Mouse (Mus musculus): ENCODE data around the gene Pik3c2g. TPM values are rescaled to one million over a fixed set of nuclear protein-coding genes. Genes with fewer than 3 reads are reported as not detected.

Pik3c2g gene
- total and polyA plus RNA-seq, 3 experiments = not detected

GRCm38 (mm10) chr6:139838713-139839112 is 251.7 kb downstream of the Pik3c2g start:
- H3K4me1 ChIP-seq (ENCODE audit: control insufficient read depth in 1 of 2, insufficient read depth in 2 of 2, low read length in 2 of 2) = no peaks in the 10 kb centered on the region
- no peak for TF ChIP-seq ZKSCAN1 (IDR thresholded peaks at IDR 0.05; ENCODE audit: low read depth, low read length)
- no peak for TF ChIP-seq MYC (IDR thresholded peaks at IDR 0.05; ENCODE audit: low read depth, low read length)
- TF ChIP-seq ELF1 (IDR thresholded peaks at IDR 0.05; ENCODE audit: low read depth, low read length) = no peak
- no peak for TF ChIP-seq ZNF384 (IDR thresholded peaks at IDR 0.05; ENCODE audit: low read depth, low read length)
- no peak for TF ChIP-seq CTCF (IDR thresholded peaks at IDR 0.05 in 2 of 3, conservative IDR thresholded peaks at IDR 0.05 in 1 of 3; ENCODE audit: control insufficient read depth in 1 of 3, insufficient read depth in 1 of 3, low read depth in 2 of 3, low read length in 3 of 3, poor library complexity in 1 of 3, severe bottlenecking in 1 of 3)
- TF ChIP-seq BHLHE40 (IDR thresholded peaks at IDR 0.05; ENCODE audit: borderline replicate concordance, low read depth, low read length) = no peak
- no peak for TF ChIP-seq JUND (IDR thresholded peaks at IDR 0.05; ENCODE audit: low read depth, low read length)
- TF ChIP-seq MXI1 (IDR thresholded peaks at IDR 0.05; ENCODE audit: low read depth, low read length) = no peak
- no peak for TF ChIP-seq ZC3H11A (IDR thresholded peaks at IDR 0.05; ENCODE audit: low read depth, low read length)
- no peak for TF ChIP-seq MEF2A (IDR thresholded peaks at IDR 0.05; ENCODE audit: extremely low read depth, insufficient replicate concordance, low read depth, low read length, poor library complexity, severe bottlenecking)
- TF ChIP-seq TBP (IDR thresholded peaks at IDR 0.05; ENCODE audit: low read depth, low read length) = no peak
- no peak for TF ChIP-seq KAT2A (conservative IDR thresholded peaks at IDR 0.05; ENCODE audit: low read depth, low read length)
- no peak for TF ChIP-seq CHD2 (IDR thresholded peaks at IDR 0.05; ENCODE audit: low read length)
- H3K27me3 ChIP-seq (ENCODE audit: control insufficient read depth in 1 of 2, insufficient read depth in 2 of 2, low read length in 2 of 2) = no peaks in the 10 kb centered on the region
- no peaks in the 10 kb centered on the region for H3K79me2 ChIP-seq (ENCODE audit: control insufficient read depth, insufficient read depth, low read length, poor library complexity)
- H3K36me3 ChIP-seq (ENCODE audit: control insufficient read depth in 1 of 2, insufficient read depth in 2 of 2, low read length in 2 of 2) = no peaks in the 10 kb centered on the region
- H3K9ac ChIP-seq (ENCODE audit: control insufficient read depth, low read depth, low read length, poor library complexity, severe bottlenecking) = no peak overlapping the region
- no peak overlapping the region for H3K4me3 ChIP-seq (ENCODE audit: control insufficient read depth in 1 of 2, insufficient read depth in 1 of 2, low read depth in 2 of 2, low read length in 2 of 2)
- H3K9me3 ChIP-seq (replicated peaks; ENCODE audit: insufficient read depth, low read length) = no peaks in the 10 kb centered on the region
- DNase-seq (ENCODE audit: low read depth, low spot score) = no peak
- H3K27ac ChIP-seq (ENCODE audit: control insufficient read depth, low read depth, low read length) = no peak overlapping the region

- H3K36me3 ChIP-seq (ENCODE audit: control insufficient read depth in 1 of 2, insufficient read depth in 2 of 2, low read length in 2 of 2) = no peaks in the 10 kb centered on the region
- H3K9ac ChIP-seq (ENCODE audit: control insufficient read depth, low read depth, low read length, poor library complexity, severe bottlenecking) = no peak overlapping the region
- no peak for DNase-seq (ENCODE audit: low read depth, low spot score)
- H3K4me3 ChIP-seq (ENCODE audit: control insufficient read depth in 1 of 2, insufficient read depth in 1 of 2, low read depth in 2 of 2, low read length in 2 of 2) = no peak overlapping the region
- H3K79me2 ChIP-seq (ENCODE audit: control insufficient read depth, insufficient read depth, low read length, poor library complexity) = no peaks in the 10 kb centered on the region
- no peaks in the 10 kb centered on the region for H3K9me3 ChIP-seq (replicated peaks; ENCODE audit: insufficient read depth, low read length)
- TF ChIP-seq ZMIZ1 (IDR thresholded peaks at IDR 0.05; ENCODE audit: low read depth, low read length) = no peak
- TF ChIP-seq SIN3A (IDR thresholded peaks at IDR 0.05; ENCODE audit: low read length) = no peak
- TF ChIP-seq UBTF (IDR thresholded peaks at IDR 0.05; ENCODE audit: borderline replicate concordance, insufficient read depth, low read depth, low read length) = no peak
- TF ChIP-seq BHLHE40 (IDR thresholded peaks at IDR 0.05; ENCODE audit: borderline replicate concordance, low read depth, low read length) = no peak
- no peak for TF ChIP-seq USF2 (IDR thresholded peaks at IDR 0.05; ENCODE audit: borderline replicate concordance in 1 of 2, insufficient read depth in 1 of 2, low read depth in 1 of 2, low read length in 2 of 2)
- TF ChIP-seq CHD2 (IDR thresholded peaks at IDR 0.05; ENCODE audit: low read length) = no peak
- no peak for TF ChIP-seq ZC3H11A (IDR thresholded peaks at IDR 0.05; ENCODE audit: low read depth, low read length)
- no peak for TF ChIP-seq ETS1 (IDR thresholded peaks at IDR 0.05; ENCODE audit: low read depth, low read length)
- TF ChIP-seq MXI1 (IDR thresholded peaks at IDR 0.05; ENCODE audit: low read depth, low read length) = no peak
- no peak for TF ChIP-seq GATA1 (IDR thresholded peaks at IDR 0.05; ENCODE audit: low read depth, low read length)
- no peak for TF ChIP-seq ZNF384 (IDR thresholded peaks at IDR 0.05; ENCODE audit: low read depth, low read length)
- no peak for TF ChIP-seq KAT2A (conservative IDR thresholded peaks at IDR 0.05; ENCODE audit: low read depth, low read length)
- no peak for TF ChIP-seq MAZ (IDR thresholded peaks at IDR 0.05; ENCODE audit: low read depth, low read length)
- TF ChIP-seq POLR2AphosphoS5 (IDR thresholded peaks at IDR 0.05; ENCODE audit: borderline replicate concordance, low read depth, low read length) = no peak
- TF ChIP-seq EP300 (IDR thresholded peaks at IDR 0.05; ENCODE audit: low read depth in 1 of 2, low read length in 2 of 2) = no peak
- no peak for TF ChIP-seq HCFC1 (IDR thresholded peaks at IDR 0.05; ENCODE audit: low read depth, low read length)
- H3K27ac ChIP-seq (ENCODE audit: control insufficient read depth, low read depth, low read length) = no peak overlapping the region
- no peaks in the 10 kb centered on the region for H3K27me3 ChIP-seq (ENCODE audit: control insufficient read depth in 1 of 2, insufficient read depth in 2 of 2, low read length in 2 of 2)
- no peaks in the 10 kb centered on the region for H3K4me1 ChIP-seq (ENCODE audit: control insufficient read depth in 1 of 2, insufficient read depth in 2 of 2, low read length in 2 of 2)
Measured at GRCm38 (mm10) chr6:139839907-139840306, 252.9 kb downstream of the Pik3c2g start.

Measured in MEL (cell line).